Mouse (Mus musculus) neural tube, embryonic 14.5 days (tissue): ENCODE results near the gene Rock2. TPM values are rescaled to one million over a fixed set of nuclear protein-coding genes. Genes with fewer than 3 reads are reported as not detected.
A peak's percentile ranks its signal among the peaks of the same experiment; 100 is the strongest.

Experiments
- ATAC-seq: fragments of 200-750 bp; cut with Nextera tagmentation; 2 replicates; pipeline ENCODE4 v1.8.0; 2017; ENCODE audit warnings: low read depth, mild to moderate bottlenecking, moderate TSS enrichment, moderate library complexity
- H3K27ac ChIP-seq: fragments of 300-500 bp; sonication (generic); 2 replicates; pipeline ENCODE4 v1.5.1; 2014; ENCODE audit warnings: low read depth, mild to moderate bottlenecking, control low read depth, low read length, moderate library complexity, mixed read lengths
- H3K27me3 ChIP-seq: fragments of 300-500 bp; sonication (generic); 2 replicates; pipeline ENCODE4 v1.6.1; 2014; ENCODE audit warnings: low read length; ENCODE audit not compliant: control insufficient read depth, insufficient read depth
- H3K36me3 ChIP-seq: fragments of 300-500 bp; sonication (generic); 2 replicates; pipeline ENCODE4 v1.6.1; 2014; ENCODE audit warnings: low read length, mixed read lengths; ENCODE audit not compliant: control insufficient read depth, insufficient read depth
- H3K4me1 ChIP-seq: fragments of 300-500 bp; sonication (generic); 2 replicates; pipeline ENCODE4 v1.6.1; 2014; ENCODE audit warnings: low read length; ENCODE audit not compliant: control insufficient read depth, insufficient read depth
- H3K4me2 ChIP-seq: fragments of 300-500 bp; sonication (generic); 2 replicates; pipeline ENCODE4 v1.6.1; 2014; ENCODE audit warnings: mild to moderate bottlenecking, low read depth, low read length, control low read depth
- H3K4me3 ChIP-seq: fragments of 300-500 bp; sonication (generic); 2 replicates; pipeline ENCODE4 v1.5.1; 2014; ENCODE audit warnings: low read depth, low read length, control low read depth, mixed read lengths
- H3K9ac ChIP-seq: fragments of 300-500 bp; sonication (generic); replicated peaks from 2 replicates; pipeline ENCODE4 v1.6.1; 2014; ENCODE audit warnings: low read depth, mild to moderate bottlenecking, control low read depth, low read length, mixed read lengths
- H3K9me3 ChIP-seq: fragments of 300-500 bp; sonication (generic); 2 replicates; pipeline ENCODE4 v1.6.1; 2016; ENCODE audit warnings: low read length; ENCODE audit not compliant: control insufficient read depth
- WGBS: fragments of 180-500 bp; shearing (Covaris S2); extraction: QIAGEN DNeasy Blood & Tissue Kit; methylation state at CpG from one replicate; pipeline ENCODE4 v1.1.7; 2014; 5-methylcytosine and 5-hydroxymethylcytosine counted together
- polyA plus RNA-seq: library from polyadenylated mRNA; unstranded; fragments of >200 nt; fragmentation: Nextera tagmentation; extraction: Ambion mirVana; gene quantifications from 2 replicates; pipeline ENCODE4 v1.2.1, GENCODE M21; 2014

Gene Rock2
- 17.9 and 20.3 TPM in 2 replicates for polyA plus RNA-seq

DNA sequence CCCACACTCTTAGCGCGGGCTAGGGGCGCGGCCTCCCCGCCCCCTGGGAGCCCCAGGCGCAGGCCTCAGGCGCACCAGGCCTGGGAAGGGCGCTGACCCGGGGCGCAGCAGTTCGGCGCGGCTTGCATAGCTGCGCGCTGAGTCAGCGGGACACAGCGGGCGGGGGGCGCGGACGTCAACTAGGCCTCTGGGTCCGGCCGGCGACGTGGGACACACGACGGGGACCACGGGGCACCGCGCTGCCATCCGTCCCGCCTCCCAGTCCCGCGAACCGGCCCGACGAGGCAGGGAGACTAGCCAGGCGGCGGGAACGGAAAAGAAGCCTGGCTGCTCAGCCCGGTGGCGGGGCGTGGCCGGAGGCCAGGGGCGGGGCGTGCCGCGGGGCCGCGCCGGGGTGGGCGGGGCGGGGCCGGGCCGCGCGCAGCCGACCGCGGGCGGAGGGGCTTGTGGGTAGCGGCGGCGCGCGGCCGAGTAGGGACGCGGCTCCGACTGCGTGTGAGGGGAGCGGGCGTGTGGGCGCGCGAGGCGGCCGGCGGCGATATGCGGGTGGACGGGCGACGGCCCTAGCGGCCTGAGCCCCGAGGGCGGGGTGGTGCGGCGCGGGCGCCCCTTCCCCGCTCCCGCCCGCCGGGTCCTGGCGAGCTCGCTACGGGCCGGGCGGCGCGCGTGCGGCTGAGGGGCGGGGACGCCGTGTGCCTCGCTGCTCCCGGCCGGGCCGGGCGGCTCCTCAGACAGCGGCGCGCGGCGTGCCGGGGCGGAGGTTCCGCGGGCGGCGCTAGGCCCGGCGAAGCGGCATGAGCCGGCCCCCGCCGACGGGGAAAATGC, at the start of gene Rock2:
TSS of gene Rock2 (plus strand) at position 500 of the 825 bp plus-strand sequence.
- Histone ChIP-seq H3K4me2 (peak within 1 kb of the TSS; percentile 94), H3K27ac (peak within 1 kb of the TSS; percentile 86), H3K9ac (peak within 1 kb of the TSS; percentile 89), H3K36me3 (no peaks in the 10 kb centered on the region), H3K4me3 (peak within 1 kb of the TSS; percentile 82), H3K9me3 (no peaks in the 10 kb centered on the region), H3K27me3 (no peaks in the 10 kb centered on the region), H3K4me1 (peaks cover 23% of the 10 kb centered on the region)
- ATAC-seq = peak; percentile 92
- 0% methylated on average over 29 of the region's 130 CpGs for WGBS

DNA sequence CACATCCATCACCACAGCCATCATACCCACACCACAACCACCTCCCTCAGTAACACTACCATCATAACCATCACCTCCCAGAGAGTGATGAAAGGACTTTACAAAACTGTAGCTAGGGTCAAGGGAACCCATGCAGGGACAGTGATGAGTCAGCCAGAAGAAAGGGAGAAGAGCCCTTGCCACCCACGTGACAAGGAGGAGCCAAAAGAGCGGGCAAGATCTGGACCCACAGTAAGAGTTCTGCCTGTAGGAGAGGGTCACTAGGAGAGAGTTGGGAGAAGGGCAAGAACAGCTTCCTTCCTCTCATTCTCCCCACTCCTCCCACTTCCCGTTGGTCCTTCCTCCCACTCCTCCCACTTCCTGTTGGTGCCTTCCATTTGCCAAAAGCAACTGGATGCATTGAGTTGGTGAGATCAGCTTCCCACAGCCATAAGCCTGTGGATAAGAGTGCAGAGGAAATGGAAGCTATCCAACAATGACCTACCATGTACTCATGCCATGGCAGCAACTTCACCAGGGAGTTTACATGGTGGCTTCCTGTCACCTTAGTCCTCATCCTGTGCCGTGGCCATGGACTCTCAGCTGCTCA, 47.4 kb upstream of the Rock2 start:
- H3K4me1 ChIP-seq = no peaks in the 10 kb centered on the region
- H3K36me3 ChIP-seq = no peaks in the 10 kb centered on the region
- 84% methylated on average over 4 of the region's 4 CpGs for WGBS
- no peaks in the 10 kb centered on the region for H3K9me3 ChIP-seq
- H3K9ac ChIP-seq = no peak overlapping the region
- ATAC-seq = no peak
- H3K4me3 ChIP-seq = no peak overlapping the region
- no peak overlapping the region for H3K4me2 ChIP-seq
- H3K27ac ChIP-seq = no peak overlapping the region
- no peaks in the 10 kb centered on the region for H3K27me3 ChIP-seq

GRCm38 (mm10) chr12:16848501-16848900, 46.2 kb upstream of the Rock2 start:
- no peak overlapping the region for H3K9ac ChIP-seq
- H3K36me3 ChIP-seq = no peaks in the 10 kb centered on the region
- H3K27ac ChIP-seq = no peak overlapping the region
- no peaks in the 10 kb centered on the region for H3K4me1 ChIP-seq
- no peaks in the 10 kb centered on the region for H3K9me3 ChIP-seq
- H3K4me2 ChIP-seq = no peak overlapping the region
- no peak for ATAC-seq
- 88% methylated on average over 2 of the region's 2 CpGs for WGBS
- no peak overlapping the region for H3K4me3 ChIP-seq
- no peaks in the 10 kb centered on the region for H3K27me3 ChIP-seq

DNA sequence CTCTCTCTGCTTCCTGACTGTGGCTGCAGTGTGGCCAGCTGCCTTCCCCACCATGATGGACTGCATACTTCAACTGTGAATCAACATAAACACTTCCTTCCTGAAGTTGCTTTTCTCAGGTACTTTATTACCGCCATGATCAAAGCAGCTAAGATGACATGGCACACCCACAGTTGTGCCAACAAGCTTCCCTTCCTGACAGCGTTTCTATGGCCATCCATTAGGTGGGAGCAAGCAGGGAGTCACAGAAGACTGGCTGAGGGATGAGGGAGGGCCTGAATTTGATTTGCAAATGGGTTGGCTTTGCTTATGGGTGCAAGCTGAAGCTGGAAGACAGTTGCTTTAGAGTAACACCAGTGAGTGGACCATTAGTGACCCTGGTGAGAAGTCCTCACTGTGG, 44.9 kb upstream of the Rock2 start:
- H3K4me3 ChIP-seq = no peak overlapping the region
- H3K27ac ChIP-seq = no peak overlapping the region
- H3K36me3 ChIP-seq = no peaks in the 10 kb centered on the region
- no peak overlapping the region for H3K9ac ChIP-seq
- H3K27me3 ChIP-seq = no peaks in the 10 kb centered on the region
- no peak for ATAC-seq
- WGBS = 60% methylated on average over 2 of the region's 2 CpGs
- no peaks in the 10 kb centered on the region for H3K9me3 ChIP-seq
- H3K4me2 ChIP-seq = no peak overlapping the region
- no peaks in the 10 kb centered on the region for H3K4me1 ChIP-seq

- 51% methylated on average over 16 of the region's 16 CpGs for WGBS
- no peak overlapping the region for H3K27ac ChIP-seq
- no peak overlapping the region for H3K4me2 ChIP-seq
- H3K9me3 ChIP-seq = no peaks in the 10 kb centered on the region
- H3K4me1 ChIP-seq = no peaks in the 10 kb centered on the region
- H3K9ac ChIP-seq = no peak overlapping the region
- no peak for ATAC-seq
- H3K4me3 ChIP-seq = no peak overlapping the region
- H3K36me3 ChIP-seq = no peaks in the 10 kb centered on the region
- H3K27me3 ChIP-seq = no peaks in the 10 kb centered on the region
Observed at GRCm38 (mm10) chr12:16850431-16851375, 44.0 kb upstream of the Rock2 start.

GRCm38 (mm10) chr12:16853431-16854165, 41.1 kb upstream of the Rock2 start:
- Histone ChIP-seq H3K9me3 (no peaks in the 10 kb centered on the region), H3K4me3 (no peak overlapping the region), H3K27me3 (no peaks in the 10 kb centered on the region), H3K9ac (no peak overlapping the region), H3K4me2 (no peak overlapping the region), H3K27ac (no peak overlapping the region), H3K4me1 (no peaks in the 10 kb centered on the region; the same call in 1 of the 2 replicates), H3K36me3 (no peaks in the 10 kb centered on the region)
- ATAC-seq = no peak
- WGBS = 90% methylated on average over 11 of the region's 11 CpGs

- ATAC-seq = peak; percentile 96
- Histone ChIP-seq H3K36me3 (no peaks in the 10 kb centered on the region), H3K4me1 (no peaks in the 10 kb centered on the region; the same call in 1 of the 2 replicates), H3K9me3 (no peaks in the 10 kb centered on the region), H3K4me3 (no peak overlapping the region), H3K9ac (no peak overlapping the region), H3K27me3 (no peaks in the 10 kb centered on the region), H3K4me2 (peak overlapping the region; percentile 24; the same call in 1 of the 2 replicates), H3K27ac (peak overlapping the region; percentile 80)
- 13% methylated on average over 6 of the region's 6 CpGs for WGBS
Observed at GRCm38 (mm10) chr12:16855632-16856305, 38.9 kb upstream of the Rock2 start.

GRCm38 (mm10) chr12:16856306-16856679, 38.4 kb upstream of the Rock2 start:
- Histone ChIP-seq H3K9ac (no peak overlapping the region), H3K4me1 (no peaks in the 10 kb centered on the region; the same call in 1 of the 2 replicates), H3K4me3 (no peak overlapping the region), H3K27me3 (no peaks in the 10 kb centered on the region), H3K36me3 (no peaks in the 10 kb centered on the region), H3K9me3 (no peaks in the 10 kb centered on the region), H3K4me2 (no peak overlapping the region), H3K27ac (peak overlapping the region; percentile 68)
- WGBS = 34% methylated on average over 2 of the region's 2 CpGs
- peak; percentile 29; the same call in 1 of the 2 replicates for ATAC-seq
